Mouse (Mus musculus) right cerebral cortex, postnatal 10 days (tissue): ENCODE measurements around the gene Col4a3.

Experiments used
- DNase-seq, 2 experiments: peaks; one replicate each; pipeline ENCODE4 v3.0.0; 2021; ENCODE audit warnings: low spot score in 2 of 2

The Col4a3 gene

DNA sequence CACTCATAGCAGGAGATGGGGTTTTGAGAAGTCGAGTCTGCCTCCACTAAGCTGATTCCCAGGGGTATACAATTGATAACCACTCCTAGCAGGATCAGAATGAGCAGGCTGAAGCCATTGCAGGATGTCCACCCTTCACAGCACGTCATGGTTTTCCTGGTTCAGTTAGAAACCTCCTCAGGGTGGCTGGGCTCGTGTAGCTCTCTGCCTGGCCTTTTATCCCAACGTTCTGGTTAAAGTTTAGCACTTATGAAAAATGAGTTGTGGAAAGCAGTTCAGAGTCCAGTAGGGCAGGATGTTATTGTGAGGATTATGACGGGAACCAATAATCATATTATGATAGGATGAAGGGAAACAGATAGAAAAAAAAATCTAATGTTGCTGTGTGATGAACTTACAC, 181.5 kb downstream of the Col4a3 start, which contains the start of gene Tm4sf20:
Gene Tm4sf20, minus strand, starts transcription at position 193 of the 400 bp plus-strand sequence.
- DNase-seq = no peak

DNA sequence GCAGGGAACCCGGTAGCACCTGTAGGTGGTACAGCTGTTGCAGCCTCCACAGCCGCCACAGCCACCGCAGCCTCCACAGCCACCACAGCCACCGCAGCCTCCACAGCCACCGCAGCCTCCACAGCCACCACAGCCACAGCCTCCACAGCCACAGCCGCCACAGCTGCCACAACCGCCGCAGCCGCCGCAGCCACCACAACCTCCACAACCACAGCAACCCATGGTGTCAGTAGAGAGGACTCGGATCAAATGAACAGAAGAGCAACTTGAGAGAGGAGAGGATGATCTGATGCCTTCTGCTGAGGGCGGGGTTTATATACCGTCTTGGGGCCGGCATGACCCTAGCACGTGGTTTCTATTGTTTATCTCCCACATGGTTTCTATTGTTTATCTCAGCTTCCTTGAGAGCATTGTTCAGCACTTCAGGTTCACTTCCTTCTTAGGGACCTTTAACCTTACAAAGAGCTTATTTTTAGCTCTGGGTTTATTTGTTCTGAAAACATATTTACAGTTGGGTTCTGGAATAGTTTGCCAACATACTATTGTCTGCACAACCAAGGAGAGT, 184.4 kb downstream of the Col4a3 start, which contains the start of gene Gm47791:
Gene Gm47791, minus strand, starts transcription at position 222 of the 565 bp plus-strand sequence.
- no peak for DNase-seq
